Mouse (Mus musculus) liver, postnatal 0 days (tissue): ENCODE measurements at regions not wholly inside any gene's neighbourhood (a gene's known extent, or its start where the extent isn't known, plus 50 kb on each side); places are given as distances from the start of the nearest gene placed in this dataset.

Experiments
- CTCF ChIP-seq: sonication (generic); IDR thresholded peaks from 2 replicates; pipeline ENCODE4 v1.5.1; 2016; ENCODE audit warnings: antibody characterized with exemption, low read depth
- EP300 ChIP-seq: IDR thresholded peaks from 2 replicates; pipeline ENCODE4 v1.6.1; 2016; ENCODE audit warnings: antibody characterized with exemption, low read depth, mild to moderate bottlenecking

DNA sequence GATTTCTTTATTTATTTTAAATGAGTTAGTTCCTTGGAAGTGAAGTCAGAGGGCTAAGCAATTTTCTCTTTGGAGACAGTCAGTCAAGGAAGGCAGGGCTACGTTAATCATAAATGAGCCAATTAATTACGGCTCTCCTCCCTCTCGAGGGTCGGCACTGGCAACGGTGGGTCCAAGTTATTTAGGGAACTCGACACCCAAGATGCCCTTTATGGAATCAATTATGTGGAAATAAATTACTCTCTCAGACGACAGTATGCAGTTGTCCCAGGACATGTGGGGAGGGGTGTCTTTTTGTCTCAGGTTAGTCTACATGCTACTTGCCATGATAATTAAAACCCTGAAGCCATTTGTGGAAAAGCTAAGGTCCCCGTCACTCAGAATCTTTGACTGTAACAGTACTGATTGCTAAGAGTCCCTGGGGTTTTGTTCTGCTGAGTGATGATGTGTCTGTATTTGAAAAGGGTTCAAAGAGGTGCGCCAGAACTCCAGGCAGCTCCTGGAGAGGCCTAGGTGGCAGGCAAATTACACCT lies 211.3 kb downstream of the Stk31 start:
- no peak for TF ChIP-seq EP300
- no peak for TF ChIP-seq CTCF
